Mouse (Mus musculus): ENCODE results near the gene Olfr830.
"Not testable (repeated sequence)": the region's sequence is repeated elsewhere in the genome, so short reads cannot be mapped to it uniquely, and the experiment has no call there.

Gene Olfr830

DNA sequence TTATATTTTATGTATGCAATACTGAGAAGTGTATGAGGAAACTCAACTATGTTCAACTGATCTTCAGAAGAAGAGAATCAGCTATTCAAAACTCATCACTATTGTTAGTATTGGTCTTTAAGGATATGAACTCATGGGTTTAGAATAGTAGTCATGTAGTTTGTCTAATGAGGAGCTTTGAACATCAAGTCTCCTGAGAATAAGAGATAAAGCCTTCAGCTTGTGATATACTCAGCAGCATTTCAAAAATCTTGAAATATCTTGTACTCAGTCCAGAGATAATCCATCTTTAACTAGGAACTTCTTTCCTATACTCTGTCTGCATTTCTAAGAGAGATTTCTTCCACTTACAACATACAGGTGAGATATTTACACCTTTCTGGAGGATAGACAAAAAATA lies at the start of gene Olfr830:
Gene Olfr830, plus strand, starts transcription at position 301 of the 400 bp plus-strand sequence.
- no peak for DNase-seq (ENCODE audit: low spot score in 2 of 2)

DNA sequence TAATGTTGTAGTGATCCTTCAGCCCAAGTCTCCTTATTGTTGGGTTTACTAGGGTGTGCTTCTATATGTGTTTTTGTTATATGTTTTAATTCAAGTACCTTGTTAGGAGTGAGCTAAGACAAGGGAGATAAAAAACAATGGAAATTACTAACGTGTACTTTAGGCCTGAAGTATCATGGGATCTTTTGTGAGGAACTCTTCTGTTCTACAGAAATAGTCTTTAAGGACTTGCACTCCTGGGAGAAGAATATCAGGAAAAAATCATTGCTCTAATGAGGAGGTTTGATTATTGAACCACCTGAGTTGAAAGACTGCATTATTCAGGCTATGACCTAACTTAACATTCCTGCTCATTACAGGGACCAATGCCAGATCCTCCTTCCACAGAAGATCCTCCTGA lies 19.9 kb upstream of the Olfr830 start, which contains the start of gene Olfr829:
Gene Olfr829, plus strand, starts transcription at position 301 of the 400 bp plus-strand sequence.
- no peak for DNase-seq (ENCODE audit: low spot score in 2 of 2)

DNA sequence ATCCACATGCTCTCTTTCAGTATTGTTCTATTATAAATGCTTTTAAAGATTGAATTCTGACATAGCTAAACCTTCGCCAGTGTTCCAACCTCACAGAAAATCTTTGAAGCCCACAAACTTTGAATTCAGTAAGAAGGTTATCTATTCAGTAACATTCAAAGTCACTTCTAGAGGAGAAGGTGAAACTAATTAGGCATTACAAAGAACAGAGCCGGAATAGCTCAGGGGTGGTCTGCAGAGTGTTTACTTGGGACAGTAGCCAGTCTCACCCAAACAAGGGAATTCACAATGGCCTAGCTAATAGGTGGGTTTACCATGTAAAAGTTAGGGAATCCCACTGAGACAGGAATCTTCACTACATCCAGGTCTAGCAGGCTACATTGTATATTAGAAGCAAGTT lies 33.2 kb downstream of the Olfr830 start:
- DNase-seq (ENCODE audit: low spot score in 2 of 2) = not testable (repeated sequence)

DNA sequence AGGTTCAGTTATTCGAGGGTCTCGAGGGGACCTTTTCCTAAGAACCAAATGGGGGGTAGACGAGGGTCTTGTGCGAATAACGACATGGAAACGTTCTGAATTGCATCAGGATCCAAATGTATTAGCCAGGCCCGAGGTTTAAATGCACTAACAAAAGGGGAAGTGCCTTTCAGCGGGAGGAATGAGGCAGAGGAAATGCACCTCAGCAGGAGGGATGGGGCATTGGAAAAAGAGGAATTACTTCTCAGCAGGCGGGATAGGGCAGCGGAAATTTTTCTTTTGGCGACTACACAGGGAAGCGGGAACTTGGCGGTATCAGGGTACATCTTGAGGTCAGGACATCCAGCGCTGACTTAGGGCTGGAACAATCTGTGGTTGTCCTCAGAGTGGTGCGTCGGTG lies 53.4 kb downstream of the Olfr830 start:
- not testable (repeated sequence) for DNase-seq (ENCODE audit: low spot score in 2 of 2)

Measured in urinary bladder, postnatal 4 days (tissue).